Mouse (Mus musculus): ENCODE measurements at regions not wholly inside any gene's neighbourhood (a gene's known extent, or its start where the extent isn't known, plus 50 kb on each side); places are given as distances from the start of the nearest gene placed in this dataset.

- Histone ChIP-seq H3K27ac (ENCODE audit: insufficient read depth, low read depth, low read length) (no peak overlapping the region), H3K4me3 (ENCODE audit: insufficient read depth, low read depth, low read length) (no peak overlapping the region), H3K4me1 (ENCODE audit: control insufficient read depth, insufficient read depth, low read length) (no peaks in the 10 kb centered on the region)
- TF ChIP-seq POLR2A (IDR thresholded peaks at IDR 0.05; ENCODE audit: insufficient read depth, low read depth, low read length) (no peak), CTCF (IDR thresholded peaks at IDR 0.05; ENCODE audit: insufficient read depth, low read depth, low read length) (no peak)
- WGBS = 55% methylated on average over 9 of the region's 9 CpGs
Observed at GRCm38 (mm10) chr3:41366264-41366663, 189.3 kb upstream of the Jade1 start.

GRCm38 (mm10) chr3:41365145-41365830, 190.2 kb upstream of the Jade1 start:
- 76% methylated on average over 8 of the region's 8 CpGs for whole genome bisulfite sequencing
- Histone ChIP-seq H3K4me1 (ENCODE audit: control insufficient read depth, insufficient read depth, low read length) (no peaks in the 10 kb centered on the region), H3K4me3 (ENCODE audit: insufficient read depth, low read depth, low read length) (no peak overlapping the region), H3K27ac (ENCODE audit: insufficient read depth, low read depth, low read length) (no peak overlapping the region)
- no peak for TF ChIP-seq POLR2A (IDR thresholded peaks at IDR 0.05; ENCODE audit: insufficient read depth, low read depth, low read length)
- TF ChIP-seq CTCF (IDR thresholded peaks at IDR 0.05; ENCODE audit: insufficient read depth, low read depth, low read length) = no peak

- WGBS = 93% methylated on average over 3 of the region's 3 CpGs
- Histone ChIP-seq H3K4me3 (ENCODE audit: insufficient read depth, low read depth, low read length) (no peak overlapping the region), H3K27ac (ENCODE audit: insufficient read depth, low read depth, low read length) (no peak overlapping the region), H3K4me1 (ENCODE audit: control insufficient read depth, insufficient read depth, low read length) (no peaks in the 10 kb centered on the region)
- no peak for TF ChIP-seq CTCF (IDR thresholded peaks at IDR 0.05; ENCODE audit: insufficient read depth, low read depth, low read length)
- no peak for TF ChIP-seq POLR2A (IDR thresholded peaks at IDR 0.05; ENCODE audit: insufficient read depth, low read depth, low read length)
Observed at GRCm38 (mm10) chr3:41363947-41364346, 191.6 kb upstream of the Jade1 start.

- Histone ChIP-seq H3K4me3 (ENCODE audit: insufficient read depth, low read depth, low read length) (no peak overlapping the region), H3K4me1 (ENCODE audit: control insufficient read depth, insufficient read depth, low read length) (no peaks in the 10 kb centered on the region), H3K27ac (ENCODE audit: insufficient read depth, low read depth, low read length) (no peak overlapping the region)
- TF ChIP-seq CTCF (IDR thresholded peaks at IDR 0.05; ENCODE audit: insufficient read depth, low read depth, low read length) = no peak
- no peak for TF ChIP-seq POLR2A (IDR thresholded peaks at IDR 0.05; ENCODE audit: insufficient read depth, low read depth, low read length)
- WGBS = 56% methylated on average over 5 of the region's 5 CpGs
Observed at GRCm38 (mm10) chr3:41360231-41360630, 195.3 kb upstream of the Jade1 start.

- no peak for TF ChIP-seq POLR2A (IDR thresholded peaks at IDR 0.05; ENCODE audit: insufficient read depth, low read depth, low read length)
- no peak for TF ChIP-seq CTCF (IDR thresholded peaks at IDR 0.05; ENCODE audit: insufficient read depth, low read depth, low read length)
- no peaks in the 10 kb centered on the region for H3K4me1 ChIP-seq (ENCODE audit: control insufficient read depth, insufficient read depth, low read length)
- WGBS = 93% methylated on average over 4 of the region's 4 CpGs
- H3K27ac ChIP-seq (ENCODE audit: insufficient read depth, low read depth, low read length) = no peak overlapping the region
- H3K4me3 ChIP-seq (ENCODE audit: insufficient read depth, low read depth, low read length) = no peak overlapping the region
Observed at GRCm38 (mm10) chr3:41359458-41359857, 196.1 kb upstream of the Jade1 start.

GRCm38 (mm10) chr3:41353021-41353420, 202.5 kb upstream of the Jade1 start:
- 58% methylated on average over 2 of the region's 2 CpGs for WGBS
- TF ChIP-seq CTCF (IDR thresholded peaks at IDR 0.05; ENCODE audit: insufficient read depth, low read depth, low read length) = no peak
- TF ChIP-seq POLR2A (IDR thresholded peaks at IDR 0.05; ENCODE audit: insufficient read depth, low read depth, low read length) = no peak
- Histone ChIP-seq H3K4me3 (ENCODE audit: insufficient read depth, low read depth, low read length) (no peak overlapping the region), H3K4me1 (ENCODE audit: control insufficient read depth, insufficient read depth, low read length) (peaks cover 3% of the 10 kb centered on the region; the same call in 1 of the 2 replicates), H3K27ac (ENCODE audit: insufficient read depth, low read depth, low read length) (no peak overlapping the region)

- Histone ChIP-seq H3K4me3 (ENCODE audit: insufficient read depth, low read depth, low read length) (no peak overlapping the region), H3K4me1 (ENCODE audit: control insufficient read depth, insufficient read depth, low read length) (peaks cover 3% of the 10 kb centered on the region; the same call in 1 of the 2 replicates), H3K27ac (ENCODE audit: insufficient read depth, low read depth, low read length) (no peak overlapping the region)
- TF ChIP-seq POLR2A (IDR thresholded peaks at IDR 0.05; ENCODE audit: insufficient read depth, low read depth, low read length) (no peak), CTCF (IDR thresholded peaks at IDR 0.05; ENCODE audit: insufficient read depth, low read depth, low read length) (no peak)
- WGBS = 62% methylated on average over 4 of the region's 4 CpGs
Observed at GRCm38 (mm10) chr3:41351786-41352185, 203.7 kb upstream of the Jade1 start.

- H3K4me3 ChIP-seq (ENCODE audit: insufficient read depth, low read depth, low read length) = no peak overlapping the region
- WGBS = 84% methylated on average over 8 of the region's 8 CpGs
- TF ChIP-seq POLR2A (IDR thresholded peaks at IDR 0.05; ENCODE audit: insufficient read depth, low read depth, low read length) = no peak
- TF ChIP-seq CTCF (IDR thresholded peaks at IDR 0.05; ENCODE audit: insufficient read depth, low read depth, low read length) = no peak
- no peak overlapping the region for H3K27ac ChIP-seq (ENCODE audit: insufficient read depth, low read depth, low read length)
- H3K4me1 ChIP-seq (ENCODE audit: control insufficient read depth, insufficient read depth, low read length) = peaks cover 3% of the 10 kb centered on the region; the same call in 1 of the 2 replicates
Observed at GRCm38 (mm10) chr3:41351091-41351685, 204.3 kb upstream of the Jade1 start.

GRCm38 (mm10) chr3:41350331-41350730, 205.2 kb upstream of the Jade1 start:
- no peak for TF ChIP-seq POLR2A (IDR thresholded peaks at IDR 0.05; ENCODE audit: insufficient read depth, low read depth, low read length)
- no peak for TF ChIP-seq CTCF (IDR thresholded peaks at IDR 0.05; ENCODE audit: insufficient read depth, low read depth, low read length)
- H3K4me3 ChIP-seq (ENCODE audit: insufficient read depth, low read depth, low read length) = no peak overlapping the region
- WGBS = 94% methylated on average over 3 of the region's 3 CpGs
- H3K27ac ChIP-seq (ENCODE audit: insufficient read depth, low read depth, low read length) = no peak overlapping the region
- H3K4me1 ChIP-seq (ENCODE audit: control insufficient read depth, insufficient read depth, low read length) = peaks cover 3% of the 10 kb centered on the region; the same call in 1 of the 2 replicates
